Mouse (Mus musculus) common myeloid progenitor, adult 5-6 weeks (primary cell): Measurements from ENCODE around the gene Usp45. TPM values are rescaled to one million over a fixed set of nuclear protein-coding genes. Genes with fewer than 3 reads are reported as not detected.
"Not testable (repeated sequence)": the region's sequence is repeated elsewhere in the genome, so short reads cannot be mapped to it uniquely, and the experiment has no call there.

ENCODE experiments used
- ATAC-seq: replicated peaks from 2 replicates; pipeline ENCODE4 v1.8.0; 2016; ENCODE audit warnings: low read depth, mild to moderate bottlenecking, moderate TSS enrichment, inconsistent platforms; ENCODE audit not compliant: poor library complexity, severe bottlenecking
- total RNA-seq: library from RNA; stranded (forward); fragments of 200-1000, 187-1606 nt; gene quantifications from 2 replicates; pipeline ENCODE4 v1.2.3, GENCODE M21; 2017

The Usp45 gene
- total RNA-seq, result 17.6 and 29.0 TPM in 2 replicates

DNA sequence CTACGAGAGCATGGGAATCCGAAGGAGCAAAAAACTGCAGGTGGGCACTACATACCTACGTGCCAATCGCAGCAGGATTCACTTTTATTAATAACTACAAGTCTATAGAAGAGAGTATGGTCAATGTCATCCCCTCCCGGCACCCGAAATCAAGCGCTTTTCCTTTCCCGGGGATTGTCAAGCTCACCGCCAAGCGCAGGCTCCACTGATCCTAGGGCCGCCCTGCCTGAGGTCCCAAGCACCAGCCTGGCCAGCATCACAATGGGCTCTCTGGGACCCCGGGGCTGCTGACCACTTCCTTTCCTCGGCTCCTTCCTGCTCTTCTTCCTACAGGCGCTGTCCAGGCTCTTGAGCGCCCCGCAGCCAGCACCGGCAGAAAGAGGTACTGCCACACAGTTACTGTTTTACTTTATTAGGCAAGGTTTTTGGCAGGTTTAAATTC lies at the start of gene Usp45, which contains the start of gene Tstd3:
TSS of gene Usp45 (plus strand) at position 294 of the 442 bp plus-strand sequence.
TSS of gene Tstd3 (minus strand) at position 350 of the 442 bp plus-strand sequence.
- ATAC-seq, result peak; percentile 100

GRCm38 (mm10) chr4:21722752-21723334 lies 44.1 kb upstream of the Usp45 start:
- ATAC-seq, result no peak

- peak; percentile 76 for ATAC-seq
Observed at GRCm38 (mm10) chr4:21726912-21727614, 39.9 kb upstream of the Usp45 start.

DNA sequence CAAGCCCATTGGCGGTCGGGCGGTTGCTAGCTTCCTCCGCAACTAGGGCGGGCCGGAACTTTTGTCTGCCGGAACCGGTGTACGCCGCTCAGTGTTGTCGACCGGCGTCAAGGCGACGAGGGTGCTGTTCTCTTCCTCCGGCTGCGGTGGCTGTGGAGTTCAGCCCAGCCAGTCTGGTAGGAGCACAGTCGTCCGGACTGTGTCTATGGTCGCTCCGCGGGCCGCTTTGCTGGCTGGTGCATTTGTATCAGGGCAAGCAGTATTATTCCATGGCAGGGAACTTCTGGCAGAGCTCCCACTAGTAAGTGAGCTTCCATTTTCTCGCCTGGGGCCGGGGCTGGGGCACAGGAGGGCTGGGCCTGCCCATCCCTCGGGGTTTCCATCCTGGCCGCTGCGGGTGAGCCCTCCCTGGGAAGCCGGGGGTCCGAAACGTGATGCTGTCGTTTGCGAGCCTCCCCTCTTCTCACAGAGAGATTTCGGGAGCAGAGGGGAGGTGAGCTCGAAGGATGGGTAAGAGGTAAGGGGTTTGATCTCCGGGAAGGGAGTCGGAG lies 39.3 kb upstream of the Usp45 start, which contains the start of gene Ccnc:
TSS of gene Ccnc (plus strand) at position 87 of the 551 bp plus-strand sequence.
- peak; percentile 97 for ATAC-seq

DNA sequence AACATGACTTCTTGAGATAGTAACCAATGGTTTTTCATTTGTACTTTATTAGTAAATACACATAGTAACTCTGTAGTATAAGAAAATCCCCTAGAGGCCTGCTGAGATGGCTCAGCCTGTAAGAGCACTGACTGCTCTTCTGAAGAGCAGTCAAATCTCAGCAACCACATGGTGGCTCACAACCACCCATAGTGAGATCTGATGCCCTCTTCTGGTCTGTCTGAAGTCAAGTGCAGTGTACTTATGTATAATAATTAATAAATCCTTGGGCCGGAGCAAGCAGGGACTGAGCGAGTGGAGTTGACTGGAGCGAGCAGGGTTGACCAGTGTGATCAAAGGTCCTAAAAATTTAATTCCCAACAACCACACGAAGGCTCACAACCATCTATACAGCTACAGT lies 27.8 kb upstream of the Usp45 start:
- ATAC-seq, result peak; percentile 52; the same call in 1 of the 2 replicates

GRCm38 (mm10) chr4:21744142-21744541 lies 22.8 kb upstream of the Usp45 start:
- ATAC-seq, result not testable (repeated sequence)

- ATAC-seq, result no peak
Observed at GRCm38 (mm10) chr4:21745723-21746122, 21.2 kb upstream of the Usp45 start.

DNA sequence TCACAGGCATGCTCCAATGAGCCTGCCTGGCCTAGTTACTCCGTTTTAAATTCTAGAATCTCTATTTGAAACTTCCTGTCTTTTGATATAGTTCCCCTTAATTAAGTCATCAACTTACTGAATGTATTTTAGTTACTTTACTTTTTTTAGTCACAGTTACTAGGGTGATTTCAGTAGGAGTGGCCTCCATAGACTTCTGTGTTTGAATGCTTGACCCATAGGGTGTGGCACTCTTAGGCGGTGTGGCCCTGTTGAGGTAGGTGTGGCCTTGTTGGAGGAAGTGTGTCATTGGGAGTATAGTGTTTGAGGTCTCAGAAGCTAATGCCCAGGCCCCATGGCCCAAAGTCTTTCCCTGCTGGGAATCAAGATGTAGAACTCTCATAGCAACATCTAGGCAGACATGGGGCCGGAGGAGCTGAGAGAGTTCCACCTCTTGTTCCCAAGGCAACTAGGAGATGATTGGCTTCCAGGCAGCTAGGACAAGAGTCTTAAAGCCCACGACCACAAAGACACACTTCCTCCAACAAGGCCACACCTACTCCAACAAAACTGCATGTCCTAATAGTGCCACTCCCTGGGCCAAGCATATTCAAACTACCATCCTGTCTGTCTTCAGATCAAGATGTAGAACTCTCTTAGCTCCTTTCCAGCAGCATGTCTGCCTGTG lies 11.7 kb upstream of the Usp45 start:
- peak; percentile 85 for ATAC-seq

DNA sequence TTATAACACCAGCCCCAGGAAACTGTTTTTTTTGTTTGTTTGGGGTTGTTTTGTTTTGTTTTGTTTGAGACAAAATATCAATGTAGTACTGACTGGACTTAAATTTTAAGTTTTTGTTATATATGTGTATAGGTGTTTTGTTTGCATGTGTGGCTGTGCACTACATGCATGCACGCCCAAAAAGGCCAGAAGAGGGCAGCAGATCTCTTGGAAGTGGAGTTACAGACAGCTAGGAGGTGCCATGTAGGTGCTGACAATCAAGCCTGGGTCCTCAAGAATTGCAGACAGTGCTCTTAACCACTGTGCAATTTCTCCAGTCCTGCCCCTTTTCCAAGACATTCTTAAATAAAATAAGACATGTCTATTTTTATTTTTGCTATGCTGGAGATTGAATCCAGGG lies 8.1 kb upstream of the Usp45 start:
- ATAC-seq, result no peak

GRCm38 (mm10) chr4:21761416-21762160 lies 5.4 kb upstream of the Usp45 start:
- ATAC-seq, result no peak

DNA sequence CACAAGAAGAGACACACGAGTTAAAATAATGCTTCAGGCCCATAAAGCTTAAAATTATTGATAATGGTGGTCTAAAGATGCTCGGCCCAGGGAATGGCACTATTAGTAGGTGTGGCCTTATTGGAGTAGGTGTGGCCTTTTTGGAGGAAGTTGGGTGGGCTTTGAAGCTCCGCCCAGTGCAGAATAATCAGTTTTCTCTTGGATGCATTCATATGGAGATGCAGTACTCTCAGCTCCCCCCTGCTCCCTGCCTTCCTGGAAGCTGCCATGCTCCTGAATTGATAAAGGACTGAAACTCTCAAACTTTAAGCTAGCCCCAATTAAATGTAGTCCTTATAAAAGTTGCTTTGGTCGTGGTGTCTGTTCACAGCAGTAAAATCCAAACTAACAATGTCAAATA lies 3.1 kb upstream of the Usp45 start:
- ATAC-seq, result no peak

DNA sequence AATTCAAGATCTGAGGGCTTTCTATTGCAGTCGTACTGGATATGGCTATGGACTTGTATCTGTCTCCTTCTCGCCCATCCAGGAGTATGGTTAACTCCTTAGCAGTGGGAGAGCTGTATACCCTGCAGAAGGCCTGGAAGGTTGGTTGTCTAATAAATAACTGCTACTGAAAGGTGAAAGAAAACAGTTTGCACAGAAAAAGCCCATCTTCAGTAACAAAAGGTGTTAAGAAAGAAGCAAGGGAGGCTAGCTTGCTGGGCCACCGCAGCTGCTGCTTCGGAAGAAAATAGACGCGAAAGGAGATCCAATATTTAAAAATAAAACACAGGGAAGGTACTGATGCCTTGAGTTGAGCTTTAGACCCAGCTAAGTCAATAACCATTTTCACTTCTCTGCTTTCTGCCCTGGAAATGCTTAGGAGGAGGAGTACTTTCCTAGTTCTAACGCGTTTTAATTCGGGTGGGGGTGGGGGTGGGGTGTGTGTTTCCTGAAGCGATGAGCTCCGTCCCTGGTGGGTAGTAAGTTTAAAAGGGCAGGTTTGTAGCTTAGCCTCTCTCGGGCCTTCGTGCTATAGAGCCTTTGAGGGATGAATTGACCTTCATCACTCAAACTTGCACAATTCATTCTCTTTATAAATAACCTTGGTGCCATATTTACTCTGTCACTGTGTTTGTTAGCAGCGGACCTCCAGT lies 639 bp upstream of the Usp45 start:
- ATAC-seq, result peak; percentile 12; the same call in 1 of the 2 replicates

- ATAC-seq, result no peak
Observed at GRCm38 (mm10) chr4:21771064-21771463, 4.1 kb downstream of the Usp45 start.

- ATAC-seq, result no peak
Observed at GRCm38 (mm10) chr4:21772306-21772705, 5.3 kb downstream of the Usp45 start.

GRCm38 (mm10) chr4:21776091-21776945 lies 9.4 kb downstream of the Usp45 start:
- ATAC-seq, result peak; percentile 90

DNA sequence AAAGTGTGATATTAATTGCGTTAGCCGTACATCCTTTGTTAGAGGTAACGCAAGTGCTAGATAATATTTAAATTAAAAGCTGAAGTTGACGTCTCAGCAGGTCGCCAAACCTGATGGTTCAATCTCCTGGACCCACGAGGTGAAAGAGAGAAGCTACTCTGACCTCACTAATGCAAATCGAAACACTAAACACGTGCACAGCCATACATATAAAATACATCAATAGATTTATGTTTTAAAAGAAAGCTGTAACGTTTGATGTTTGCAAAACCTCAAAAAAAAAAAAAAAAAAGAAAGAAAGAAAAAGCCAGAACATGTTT lies 9.9 kb downstream of the Usp45 start:
- ATAC-seq, result no peak

GRCm38 (mm10) chr4:21780816-21781726 lies 14.1 kb downstream of the Usp45 start:
- ATAC-seq, result no peak; the same call in 1 of the 2 replicates

GRCm38 (mm10) chr4:21786268-21786667 lies 19.3 kb downstream of the Usp45 start:
- ATAC-seq, result no peak
